Mouse (Mus musculus) CD4-positive naive resting alpha-beta T cell, adult 57 days (primary cell): ENCODE measurements around the gene Tmprss11g. TPM values are rescaled to one million over a fixed set of nuclear protein-coding genes. Genes with fewer than 3 reads are reported as not detected.

Experiments used
- total RNA-seq: library from RNA; stranded (reverse); gene quantifications from one replicate; pipeline ENCODE4 v1.2.4, GENCODE M21; 2023

Tmprss11g gene
- total RNA-seq: not detected

DNA sequence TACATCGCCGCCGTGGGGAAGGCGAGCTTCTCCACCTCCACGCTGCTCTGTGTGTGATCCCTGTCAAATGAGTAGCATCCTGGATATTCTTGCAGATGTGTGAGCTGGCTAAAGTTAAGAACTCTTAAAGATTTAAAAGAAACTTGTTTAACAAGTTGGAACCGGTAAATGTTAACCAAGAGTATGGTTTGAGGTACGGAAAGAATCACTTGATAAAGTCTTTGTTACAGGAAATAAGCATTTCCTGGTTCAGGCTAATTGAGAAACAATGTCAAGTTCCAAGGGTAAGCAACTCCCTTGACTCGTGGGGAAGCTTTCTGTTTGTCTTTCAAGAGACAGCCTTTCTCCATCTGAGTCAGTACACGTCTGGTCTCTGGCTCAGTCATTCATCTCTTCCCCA is at the start of gene Tmprss11g:
Gene Tmprss11g (minus strand): TSS at position 101 of the 400 bp plus-strand sequence.

DNA sequence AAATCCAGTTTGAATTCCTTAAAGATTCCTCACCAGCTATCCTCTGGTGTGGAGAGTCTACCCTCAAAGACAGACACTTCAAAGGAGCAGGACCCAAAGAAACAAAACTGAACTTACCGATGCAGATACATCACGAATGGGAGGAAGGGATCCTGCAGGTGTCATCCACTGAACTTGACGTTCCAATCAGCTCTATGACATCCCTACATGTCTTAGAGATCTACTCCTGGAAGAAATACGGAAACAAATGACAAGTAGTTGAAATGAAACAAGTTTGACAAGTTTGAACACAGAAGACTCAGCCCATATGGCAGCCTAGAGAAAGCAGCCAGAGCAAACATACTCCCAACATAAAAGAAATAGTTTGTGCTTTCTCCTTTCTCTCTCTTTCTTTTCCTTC is 49.5 kb downstream of the Tmprss11g start, which contains the start of gene Tmprss11a:
Gene Tmprss11a (minus strand): TSS at position 101 of the 400 bp plus-strand sequence.

Other genes starting within 250 kb of the Tmprss11g start
- gene Tmprss11c, start 229.3 kb downstream of the Tmprss11g start, total RNA-seq: not detected
- gene Tmprss11d, start 145.2 kb downstream of the Tmprss11g start, total RNA-seq: not detected
- gene Tmprss11a, start 49.6 kb downstream of the Tmprss11g start, total RNA-seq: not detected
- gene Tmprss11f, start 113.8 kb upstream of the Tmprss11g start, total RNA-seq: not detected
- not detected for gene Tmprss11b, start 157.8 kb upstream of the Tmprss11g start, total RNA-seq
- not detected for gene Tmprss11e, start 227.2 kb upstream of the Tmprss11g start, total RNA-seq